Mouse (Mus musculus): Measurements from ENCODE around the gene Crebl2. TPM values are rescaled to one million over a fixed set of nuclear protein-coding genes. Genes with fewer than 3 reads are reported as not detected.

Crebl2 gene
- polyA plus RNA-seq (2012; rRNA removed) (7.5 and 8.1 TPM in 2 replicates), polyA plus RNA-seq (2014; fragmentation: Nextera tagmentation; extraction: Ambion mirVana) (2.1 and 3.0 TPM in 2 replicates)

- no peaks in the 10 kb centered on the region for H3K9me3 ChIP-seq (ENCODE audit: control insufficient read depth, low read length)
- ATAC-seq (ENCODE audit: low FRiP score, low read depth) = peak; percentile 97
- peak; percentile 100 for DNase-seq (ENCODE audit: low spot score)
- peak within 1 kb of the TSS; percentile 72 for H3K4me3 ChIP-seq (replicated peaks; ENCODE audit: low read length)
- 0 out of 2 replicates have a peak, but pooled peaks have one; percentile 32 for TF ChIP-seq POLR2A (IDR thresholded peaks at IDR 0.05; ENCODE audit: borderline replicate concordance, extremely low read depth, insufficient read depth, insufficient read length)
- no peaks in the 10 kb centered on the region for H3K27me3 ChIP-seq (ENCODE audit: control insufficient read depth, insufficient read depth, low read length)
- peaks cover 7% of the 10 kb centered on the region; the same call in 1 of the 2 replicates for H3K4me1 ChIP-seq (ENCODE audit: control insufficient read depth, insufficient read depth, low read length)
- peak within 1 kb of the TSS; percentile 77 for H3K4me2 ChIP-seq (replicated peaks; ENCODE audit: low read depth, low read length, severe bottlenecking)
- H3K27ac ChIP-seq (replicated peaks; ENCODE audit: low read depth, low read length) = peak within 1 kb of the TSS; percentile 85
- WGBS = 1% methylated on average over 51 of the region's 58 CpGs
- H3K9ac ChIP-seq (ENCODE audit: low read depth, low read length, severe bottlenecking) = peak within 1 kb of the TSS; percentile 67
- H3K36me3 ChIP-seq (ENCODE audit: control insufficient read depth, insufficient read depth, low read length) = no peaks in the 10 kb centered on the region
Measured at GRCm38 (mm10) chr6:134829786-134830700, at the start of gene Crebl2. TSS of gene Crebl2 (plus strand) at chr6:134830154.

GRCm38 (mm10) chr6:134781494-134781913 lies 48.5 kb upstream of the Crebl2 start:
- no peak for ATAC-seq (ENCODE audit: low FRiP score, low read depth)
- no peak overlapping the region for H3K9ac ChIP-seq (ENCODE audit: low read depth, low read length, severe bottlenecking)
- H3K9me3 ChIP-seq (ENCODE audit: control insufficient read depth, low read length) = no peaks in the 10 kb centered on the region
- WGBS = 88% methylated on average over 7 of the region's 7 CpGs
- no peak for DNase-seq (ENCODE audit: low spot score)
- TF ChIP-seq POLR2A (IDR thresholded peaks at IDR 0.05; ENCODE audit: borderline replicate concordance, extremely low read depth, insufficient read depth, insufficient read length) = no peak
- H3K27me3 ChIP-seq (ENCODE audit: control insufficient read depth, insufficient read depth, low read length) = no peaks in the 10 kb centered on the region
- no peaks in the 10 kb centered on the region for H3K36me3 ChIP-seq (ENCODE audit: control insufficient read depth, insufficient read depth, low read length)
- H3K4me3 ChIP-seq (replicated peaks; ENCODE audit: low read length) = no peak overlapping the region
- no peak overlapping the region for H3K4me2 ChIP-seq (replicated peaks; ENCODE audit: low read depth, low read length, severe bottlenecking)
- H3K27ac ChIP-seq (replicated peaks; ENCODE audit: low read depth, low read length) = no peak overlapping the region
- peaks cover 3% of the 10 kb centered on the region; the same call in 1 of the 2 replicates for H3K4me1 ChIP-seq (ENCODE audit: control insufficient read depth, insufficient read depth, low read length)

GRCm38 (mm10) chr6:134782900-134783299 lies 47.1 kb upstream of the Crebl2 start:
- Histone ChIP-seq H3K9me3 (ENCODE audit: control insufficient read depth, low read length) (no peaks in the 10 kb centered on the region), H3K36me3 (ENCODE audit: control insufficient read depth, insufficient read depth, low read length) (no peaks in the 10 kb centered on the region), H3K27ac (replicated peaks; ENCODE audit: low read depth, low read length) (no peak overlapping the region), H3K4me1 (ENCODE audit: control insufficient read depth, insufficient read depth, low read length) (peaks cover 3% of the 10 kb centered on the region; the same call in 1 of the 2 replicates), H3K4me2 (replicated peaks; ENCODE audit: low read depth, low read length, severe bottlenecking) (no peak overlapping the region), H3K9ac (ENCODE audit: low read depth, low read length, severe bottlenecking) (no peak overlapping the region), H3K27me3 (ENCODE audit: control insufficient read depth, insufficient read depth, low read length) (no peaks in the 10 kb centered on the region), H3K4me3 (replicated peaks; ENCODE audit: low read length) (no peak overlapping the region)
- TF ChIP-seq POLR2A (IDR thresholded peaks at IDR 0.05; ENCODE audit: borderline replicate concordance, extremely low read depth, insufficient read depth, insufficient read length) = no peak
- ATAC-seq (ENCODE audit: low FRiP score, low read depth) = no peak
- 93% methylated on average over 7 of the region's 7 CpGs for WGBS
- no peak for DNase-seq (ENCODE audit: low spot score)

- Histone ChIP-seq H3K4me2 (replicated peaks; ENCODE audit: low read depth, low read length, severe bottlenecking) (no peak overlapping the region), H3K27me3 (ENCODE audit: control insufficient read depth, insufficient read depth, low read length) (no peaks in the 10 kb centered on the region), H3K4me3 (replicated peaks; ENCODE audit: low read length) (no peak overlapping the region), H3K36me3 (ENCODE audit: control insufficient read depth, insufficient read depth, low read length) (no peaks in the 10 kb centered on the region), H3K27ac (replicated peaks; ENCODE audit: low read depth, low read length) (no peak overlapping the region), H3K4me1 (ENCODE audit: control insufficient read depth, insufficient read depth, low read length) (peaks cover 8% of the 10 kb centered on the region), H3K9me3 (ENCODE audit: control insufficient read depth, low read length) (no peaks in the 10 kb centered on the region), H3K9ac (ENCODE audit: low read depth, low read length, severe bottlenecking) (no peak overlapping the region)
- WGBS = 72% methylated on average over 3 of the region's 3 CpGs
- no peak for TF ChIP-seq POLR2A (IDR thresholded peaks at IDR 0.05; ENCODE audit: borderline replicate concordance, extremely low read depth, insufficient read depth, insufficient read length)
- DNase-seq (ENCODE audit: low spot score) (no peak), ATAC-seq (ENCODE audit: low FRiP score, low read depth) (no peak)
Measured at GRCm38 (mm10) chr6:134786426-134786825, 43.5 kb upstream of the Crebl2 start.

- no peaks in the 10 kb centered on the region for H3K36me3 ChIP-seq (ENCODE audit: control insufficient read depth, insufficient read depth, low read length)
- no peak for TF ChIP-seq POLR2A (IDR thresholded peaks at IDR 0.05; ENCODE audit: borderline replicate concordance, extremely low read depth, insufficient read depth, insufficient read length)
- H3K9me3 ChIP-seq (ENCODE audit: control insufficient read depth, low read length) = no peaks in the 10 kb centered on the region
- no peak for DNase-seq (ENCODE audit: low spot score)
- no peak overlapping the region for H3K27ac ChIP-seq (replicated peaks; ENCODE audit: low read depth, low read length)
- no peak overlapping the region for H3K9ac ChIP-seq (ENCODE audit: low read depth, low read length, severe bottlenecking)
- no peaks in the 10 kb centered on the region for H3K27me3 ChIP-seq (ENCODE audit: control insufficient read depth, insufficient read depth, low read length)
- H3K4me3 ChIP-seq (replicated peaks; ENCODE audit: low read length) = no peak overlapping the region
- peaks cover 8% of the 10 kb centered on the region; the same call in 1 of the 2 replicates for H3K4me1 ChIP-seq (ENCODE audit: control insufficient read depth, insufficient read depth, low read length)
- no peak overlapping the region for H3K4me2 ChIP-seq (replicated peaks; ENCODE audit: low read depth, low read length, severe bottlenecking)
- no peak for ATAC-seq (ENCODE audit: low FRiP score, low read depth)
- WGBS = 80% methylated on average over 6 of the region's 6 CpGs
Measured at GRCm38 (mm10) chr6:134789100-134789499, 40.9 kb upstream of the Crebl2 start.

Data from limb, embryonic 14.5 days (tissue).